Mouse (Mus musculus) lung, embryonic 14.5 days (tissue): ENCODE measurements around the gene Taldo1. TPM values are rescaled to one million over a fixed set of nuclear protein-coding genes. Genes with fewer than 3 reads are reported as not detected.

Experiments used
- ATAC-seq: fragments of 200-750 bp; cut with Nextera tagmentation; 2 replicates; pipeline ENCODE4 v1.8.0; 2017; ENCODE audit warnings: mild to moderate bottlenecking, moderate TSS enrichment, moderate library complexity; ENCODE audit not compliant: insufficient read depth
- DNase-seq: peaks from one replicate; pipeline ENCODE4 v3.0.0-alpha.2; 2015
- H3K27ac ChIP-seq: fragments of 300-500 bp; sonication (generic); 2 replicates; pipeline ENCODE4 v1.5.1; 2014; ENCODE audit warnings: low read depth, mild to moderate bottlenecking, moderate library complexity
- H3K27me3 ChIP-seq: fragments of 300-500 bp; sonication (generic); 2 replicates; pipeline ENCODE4 v1.6.1; 2014; ENCODE audit warnings: low read length, control low read depth; ENCODE audit not compliant: insufficient read depth
- H3K36me3 ChIP-seq: fragments of 300-500 bp; sonication (generic); 2 replicates; pipeline ENCODE4 v1.6.1; 2014; ENCODE audit warnings: control low read depth; ENCODE audit not compliant: insufficient read depth
- H3K4me1 ChIP-seq: fragments of 300-500 bp; sonication (generic); 2 replicates; pipeline ENCODE4 v1.6.1; 2014; ENCODE audit warnings: antibody characterized with exemption, control low read depth; ENCODE audit not compliant: insufficient read depth
- H3K4me2 ChIP-seq: fragments of 300-500 bp; sonication (generic); 2 replicates; pipeline ENCODE4 v1.6.1; 2014; ENCODE audit warnings: mild to moderate bottlenecking
- H3K4me3 ChIP-seq: fragments of 300-500 bp; sonication (generic); 2 replicates; pipeline ENCODE4 v1.5.1; 2014; ENCODE audit warnings: low read depth, low read length
- H3K9ac ChIP-seq: fragments of 300-500 bp; sonication (generic); 2 replicates; pipeline ENCODE4 v1.6.1; 2014
- H3K9me3 ChIP-seq: fragments of 300-500 bp; sonication (generic); 2 replicates; pipeline ENCODE4 v1.6.1; 2016; ENCODE audit warnings: low read depth, low read length, control low read depth
- CTCF ChIP-seq: IDR thresholded peaks from 2 replicates; pipeline ENCODE4 v1.5.1; 2016; ENCODE audit warnings: antibody characterized with exemption, low read depth
- WGBS: fragments of 180-500 bp; shearing (Covaris S2); extraction: QIAGEN DNeasy Blood & Tissue Kit; methylation state at CpG from one replicate; pipeline ENCODE4 v1.1.7; 2014; 5-methylcytosine and 5-hydroxymethylcytosine counted together
- polyA plus RNA-seq: library from polyadenylated mRNA; unstranded; fragments of >200 nt; fragmentation: Nextera tagmentation; extraction: Ambion mirVana; gene quantifications from 2 replicates; pipeline ENCODE4 v1.2.1, GENCODE M21; 2014

Taldo1 gene
- polyA plus RNA-seq, 1 experiment from 2014 or later, result 241 TPM

DNA sequence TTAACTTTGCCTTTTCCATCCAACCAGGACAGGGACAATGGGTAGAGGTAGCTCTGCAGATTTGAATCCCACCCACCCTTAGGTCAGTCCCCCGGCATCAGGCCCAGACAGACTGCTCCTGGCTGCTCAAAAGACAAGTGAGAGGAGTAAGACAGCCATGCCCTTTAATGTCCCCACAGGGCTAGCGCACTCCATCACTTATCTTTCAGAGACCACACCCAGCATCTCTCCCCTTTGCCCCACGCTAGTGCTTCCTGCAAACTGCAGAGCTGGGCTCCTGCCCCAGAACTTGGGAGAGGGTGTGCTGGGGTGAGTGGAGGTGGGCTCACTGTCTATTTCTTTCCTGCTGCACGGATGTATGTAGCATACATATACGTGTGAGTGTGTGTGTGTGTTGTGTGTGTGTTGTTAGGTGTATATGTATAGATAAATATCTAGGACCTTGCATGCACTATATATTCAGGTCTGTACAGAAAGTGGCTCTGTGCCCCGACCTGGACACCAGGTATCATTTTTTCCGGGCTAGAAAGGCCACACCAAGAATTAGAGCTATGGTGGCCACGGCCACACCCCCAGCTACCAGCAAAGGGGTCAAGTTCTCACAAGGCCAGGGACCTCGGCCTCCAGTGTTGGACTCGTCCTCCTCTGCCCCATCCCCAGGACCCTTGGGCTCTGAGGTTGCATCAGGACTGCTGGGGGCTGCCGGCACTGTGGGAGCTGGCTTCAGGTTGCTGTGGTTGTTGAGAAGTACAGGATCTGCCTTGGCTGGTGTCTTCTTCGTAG, 35.1 kb downstream of the Taldo1 start:
- whole genome bisulfite sequencing, result 71% methylated on average over 12 of the region's 12 CpGs
- peaks cover 17% of the 10 kb centered on the region for H3K36me3 ChIP-seq
- TF ChIP-seq CTCF, result no peak

DNA sequence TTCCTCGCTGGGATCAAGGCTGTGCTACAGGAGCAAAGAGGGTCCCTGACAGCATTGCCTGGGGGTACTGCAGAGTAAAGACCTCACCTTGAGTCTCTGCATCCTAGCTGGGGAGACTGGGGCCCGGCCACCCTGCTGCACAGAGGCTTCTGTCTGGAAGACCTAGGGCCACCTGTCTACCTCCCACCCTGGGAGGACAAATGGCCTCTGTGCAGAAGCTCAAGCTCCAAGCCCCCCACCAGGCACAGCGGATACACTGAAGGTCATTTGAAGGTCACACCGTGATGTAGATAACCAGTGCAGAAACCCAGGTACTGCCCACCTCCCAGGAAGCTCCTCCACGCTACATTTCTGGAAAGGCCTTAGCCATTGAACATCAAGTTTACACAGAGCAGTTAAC, 36.7 kb downstream of the Taldo1 start:
- no peak overlapping the region for H3K27ac ChIP-seq
- 46% methylated on average over 5 of the region's 5 CpGs for WGBS
- H3K36me3 ChIP-seq, result peaks cover 32% of the 10 kb centered on the region
- no peak overlapping the region for H3K4me3 ChIP-seq
- no peaks in the 10 kb centered on the region for H3K27me3 ChIP-seq
- H3K4me1 ChIP-seq, result no peaks in the 10 kb centered on the region
- no peaks in the 10 kb centered on the region for H3K9me3 ChIP-seq
- ATAC-seq (no peak), DNase-seq (no peak)
- no peak for TF ChIP-seq CTCF
- H3K4me2 ChIP-seq, result no peak overlapping the region
- H3K9ac ChIP-seq, result no peak overlapping the region

More for the DNA sequence above, 35.1 kb downstream of the Taldo1 start:
- Histone ChIP-seq H3K4me1 (no peaks in the 10 kb centered on the region), H3K4me3 (no peak overlapping the region), H3K27me3 (no peaks in the 10 kb centered on the region), H3K9ac (no peak overlapping the region), H3K4me2 (no peak overlapping the region), H3K27ac (no peak overlapping the region), H3K9me3 (no peaks in the 10 kb centered on the region)
- no peak for ATAC-seq
- no peak for DNase-seq

DNA sequence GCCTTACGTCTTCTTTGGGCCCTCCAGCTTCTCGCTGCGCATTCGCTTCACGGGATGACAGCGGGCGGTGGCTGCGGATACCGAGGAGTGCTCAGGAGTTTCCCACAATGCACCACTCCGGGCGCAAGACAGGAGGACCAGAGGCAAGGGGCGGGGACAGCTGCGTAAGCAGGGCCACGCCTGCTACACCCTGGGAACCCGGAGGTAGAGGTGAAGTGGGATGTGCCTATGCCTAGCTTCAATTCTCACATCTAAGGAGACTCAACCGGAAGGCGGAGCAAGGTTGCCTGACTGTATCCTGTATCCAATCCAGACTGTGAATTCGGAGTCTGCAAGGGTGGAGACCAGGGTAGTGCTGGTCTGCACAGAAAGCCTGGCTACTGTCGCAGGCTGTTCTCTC, 37.3 kb downstream of the Taldo1 start, which contains the start of gene Cend1:
Cend1 (minus strand) TSS at position 182 of the 400 bp plus-strand sequence.
- Histone ChIP-seq H3K4me1 (peaks cover 3% of the 10 kb centered on the region; the same call in 1 of the 2 replicates), H3K9ac (no peak within 1 kb of the TSS), H3K4me2 (peak within 1 kb of the TSS; percentile 39; the same call in 1 of the 2 replicates), H3K36me3 (peaks cover 35% of the 10 kb centered on the region), H3K9me3 (no peaks in the 10 kb centered on the region), H3K4me3 (no peak within 1 kb of the TSS), H3K27me3 (no peaks in the 10 kb centered on the region), H3K27ac (no peak within 1 kb of the TSS)
- 4% methylated on average over 19 of the region's 19 CpGs for WGBS
- ATAC-seq, result peak; percentile 18; the same call in 1 of the 2 replicates
- no peak for TF ChIP-seq CTCF
- peak; percentile 45 for DNase-seq

DNA sequence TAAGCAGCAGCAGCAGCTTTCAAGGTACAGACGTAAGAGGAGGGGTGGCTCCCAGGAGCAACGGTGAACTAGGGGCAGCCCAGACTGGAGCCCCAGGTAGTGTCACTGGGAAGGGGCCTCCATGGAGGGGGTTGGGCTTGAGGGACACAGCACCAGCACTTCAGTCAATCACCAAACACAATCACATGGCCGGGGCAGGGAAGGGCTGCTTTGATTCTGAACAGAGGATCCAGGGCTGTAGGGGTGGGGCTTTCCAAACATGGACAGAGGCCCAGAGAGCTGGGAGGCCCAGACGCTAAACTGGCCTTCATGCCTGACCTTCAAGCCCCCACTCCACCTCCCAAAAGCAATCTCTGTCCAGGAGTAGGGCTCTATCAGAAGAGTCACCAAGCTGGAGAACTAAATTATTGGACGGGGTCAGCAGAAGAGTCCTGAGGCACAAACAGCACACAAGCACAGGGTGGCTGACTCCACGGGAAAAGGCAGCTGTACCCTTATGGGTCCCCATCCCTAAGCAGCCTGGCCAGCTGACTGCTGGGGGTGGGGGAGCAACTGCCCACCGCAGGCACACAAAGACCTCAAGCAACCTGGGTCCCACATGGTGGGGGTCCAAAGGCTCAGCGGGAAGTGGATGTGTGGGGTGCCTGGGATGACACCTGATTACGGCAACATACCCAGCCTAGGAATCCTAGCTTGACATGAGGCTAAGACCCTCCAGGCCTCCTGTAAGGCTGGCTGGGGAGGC, 38.0 kb downstream of the Taldo1 start:
- TF ChIP-seq CTCF, result no peak
- H3K4me2 ChIP-seq, result no peak overlapping the region
- no peak overlapping the region for H3K27ac ChIP-seq
- H3K9ac ChIP-seq, result no peak overlapping the region
- ATAC-seq, result no peak
- no peaks in the 10 kb centered on the region for H3K27me3 ChIP-seq
- DNase-seq, result no peak
- 59% methylated on average over 9 of the region's 9 CpGs for WGBS
- peaks cover 35% of the 10 kb centered on the region for H3K36me3 ChIP-seq
- peaks cover 9% of the 10 kb centered on the region; the same call in 1 of the 2 replicates for H3K4me1 ChIP-seq
- no peak overlapping the region for H3K4me3 ChIP-seq
- no peaks in the 10 kb centered on the region for H3K9me3 ChIP-seq

DNA sequence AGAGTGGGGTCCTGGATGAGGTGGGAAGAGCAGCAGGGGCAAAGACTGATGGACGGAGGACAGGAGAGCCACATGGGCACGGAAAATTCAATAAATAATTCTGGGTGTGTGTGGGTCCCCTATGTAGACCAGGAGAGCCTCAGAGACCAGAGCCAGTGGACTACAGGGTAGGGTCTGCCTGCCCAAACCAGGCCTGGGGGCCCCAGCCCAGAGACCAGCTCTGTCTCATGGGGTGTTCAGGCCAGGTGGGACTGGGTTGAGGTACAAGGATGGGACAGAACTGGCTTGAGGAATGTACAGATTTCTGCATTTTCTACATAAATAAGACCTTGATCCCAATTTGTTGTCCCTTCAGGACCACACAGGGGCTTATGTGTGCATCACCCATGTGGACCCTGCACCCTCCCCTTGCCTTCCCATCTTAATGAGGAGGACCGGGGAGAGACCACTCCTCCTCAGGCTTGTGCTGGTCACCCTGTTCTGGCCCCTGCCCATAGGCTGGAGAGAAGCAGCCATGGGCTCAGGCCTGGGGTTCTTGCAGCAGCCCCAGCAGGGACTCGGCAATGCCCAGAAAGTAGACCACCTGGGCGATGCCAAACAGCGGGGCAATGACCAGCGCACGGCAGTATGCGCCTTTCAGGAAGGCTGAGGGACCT, 38.7 kb downstream of the Taldo1 start:
- no peak for TF ChIP-seq CTCF
- DNase-seq (no peak), ATAC-seq (no peak)
- H3K36me3 ChIP-seq, result peaks cover 35% of the 10 kb centered on the region
- H3K9ac ChIP-seq, result no peak overlapping the region
- H3K9me3 ChIP-seq, result no peaks in the 10 kb centered on the region
- peaks cover 13% of the 10 kb centered on the region; the same call in 1 of the 2 replicates for H3K4me1 ChIP-seq
- H3K27ac ChIP-seq, result no peak overlapping the region
- WGBS, result 93% methylated on average over 9 of the region's 9 CpGs
- H3K4me2 ChIP-seq, result no peak overlapping the region
- H3K27me3 ChIP-seq, result no peaks in the 10 kb centered on the region
- H3K4me3 ChIP-seq, result no peak overlapping the region

DNA sequence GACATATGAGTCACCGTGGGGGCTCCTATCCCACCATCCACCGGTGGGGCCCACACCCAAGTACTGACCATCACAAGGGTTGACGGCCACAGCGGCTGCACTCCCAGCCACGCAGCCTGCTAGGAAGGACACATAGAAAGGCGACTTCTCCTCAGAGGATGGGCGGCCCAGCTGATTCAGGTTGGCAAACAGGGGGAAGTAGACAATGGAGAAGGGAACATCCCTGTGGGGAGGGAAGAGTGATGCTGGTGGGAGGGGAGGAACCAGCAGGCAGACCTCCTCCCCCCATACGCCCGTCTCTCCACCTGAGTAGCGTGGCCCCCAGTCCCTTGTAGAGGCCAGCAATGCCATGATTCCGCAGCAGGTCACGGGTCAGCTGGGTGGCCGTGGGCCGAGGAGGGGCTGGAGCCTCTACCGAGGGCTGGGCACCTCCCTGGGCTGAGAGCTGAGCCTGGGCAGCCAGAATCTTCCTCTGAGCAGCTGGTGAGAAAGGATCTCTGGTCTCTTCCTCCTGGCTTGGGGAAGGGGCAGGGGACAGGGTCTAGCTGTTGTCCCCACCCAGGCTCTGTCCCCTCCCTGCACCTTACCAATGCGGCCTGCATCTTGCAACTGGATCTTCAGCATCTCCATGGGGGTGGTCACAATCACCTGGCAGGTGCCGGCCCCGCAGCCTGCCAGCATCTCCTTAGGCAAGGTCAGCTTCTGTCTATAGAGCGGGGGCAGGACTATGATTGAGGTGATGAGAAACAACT, 39.6 kb downstream of the Taldo1 start:
- H3K27me3 ChIP-seq, result no peaks in the 10 kb centered on the region
- DNase-seq (no peak), ATAC-seq (no peak)
- H3K36me3 ChIP-seq, result peaks cover 35% of the 10 kb centered on the region
- H3K4me2 ChIP-seq, result no peak overlapping the region
- H3K4me3 ChIP-seq, result no peak overlapping the region
- H3K9me3 ChIP-seq, result no peaks in the 10 kb centered on the region
- TF ChIP-seq CTCF, result no peak
- WGBS, result 88% methylated on average over 19 of the region's 19 CpGs
- H3K27ac ChIP-seq, result no peak overlapping the region
- H3K4me1 ChIP-seq, result peaks cover 15% of the 10 kb centered on the region; the same call in 1 of the 2 replicates
- no peak overlapping the region for H3K9ac ChIP-seq
